Mouse (Mus musculus): ENCODE data around the gene Mcts1.

DNA sequence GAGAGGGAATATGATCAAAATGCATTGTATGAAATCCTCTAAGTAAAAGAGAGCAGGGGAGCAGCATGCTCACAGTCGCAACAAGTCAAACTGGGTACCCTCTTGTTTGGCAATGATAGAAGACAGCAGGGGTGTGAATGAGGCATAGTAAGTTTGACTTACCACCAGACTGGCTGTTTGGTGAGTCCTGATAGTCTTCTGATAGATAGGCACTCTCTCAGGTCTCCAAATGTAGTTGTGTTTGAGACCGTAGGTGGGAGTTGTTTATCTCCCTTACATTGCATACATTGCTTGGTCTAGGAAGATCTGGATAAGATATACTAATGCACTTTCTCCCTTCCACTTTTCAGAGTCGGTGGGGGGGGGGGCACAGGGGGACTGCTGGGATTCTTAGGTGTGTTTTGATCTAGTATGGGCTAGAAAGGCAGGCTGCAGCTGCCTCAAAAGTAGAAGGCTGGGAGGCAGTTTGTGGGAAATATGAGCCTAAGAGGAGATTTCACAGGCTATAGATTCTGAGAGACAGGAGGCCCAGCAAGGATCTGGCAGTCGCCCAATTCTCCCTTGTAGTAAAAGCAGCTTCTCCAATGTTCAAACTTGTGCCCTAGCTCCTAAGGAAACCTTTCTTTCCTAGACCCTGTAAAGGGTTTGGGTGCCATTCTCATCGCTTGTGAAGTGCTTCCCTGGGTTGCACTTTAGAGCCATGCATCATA, 7.0 kb upstream of the Mcts1 start:
- TF ChIP-seq CTCF (IDR thresholded peaks at IDR 0.05; ENCODE audit: control insufficient read depth, insufficient read depth, insufficient read length) (no peak), MAX (IDR thresholded peaks at IDR 0.05) (no peak), MYOD1 (IDR thresholded peaks at IDR 0.05; ENCODE audit: control insufficient read depth, insufficient read length, low read depth) (no peak), USF1 (IDR thresholded peaks at IDR 0.05; ENCODE audit: low read depth) (no peak)

Data from C2C12 (cell line).